Mouse (Mus musculus): ENCODE measurements at regions not wholly inside any gene's neighbourhood (a gene's known extent, or its start where the extent isn't known, plus 50 kb on each side); places are given as distances from the start of the nearest gene placed in this dataset.

GRCm38 (mm10) chr13:57286168-57286567, 390.4 kb upstream of the Trpc7 start:
- no peak for DNase-seq (ENCODE audit: extremely low spot score, low read depth, low spot score)

GRCm38 (mm10) chr13:57282816-57283215, 387.0 kb upstream of the Trpc7 start:
- DNase-seq (ENCODE audit: extremely low spot score, low read depth, low spot score), result no peak

- no peak for DNase-seq (ENCODE audit: extremely low spot score, low read depth, low spot score)
Observed at GRCm38 (mm10) chr13:57281941-57282710, 386.3 kb upstream of the Trpc7 start.

GRCm38 (mm10) chr13:57281504-57281903, 385.7 kb upstream of the Trpc7 start:
- peak; percentile 26 for DNase-seq (ENCODE audit: extremely low spot score, low read depth, low spot score)

GRCm38 (mm10) chr13:57278580-57278979, 382.8 kb upstream of the Trpc7 start:
- DNase-seq (ENCODE audit: extremely low spot score, low read depth, low spot score), result peak; percentile 44

DNA sequence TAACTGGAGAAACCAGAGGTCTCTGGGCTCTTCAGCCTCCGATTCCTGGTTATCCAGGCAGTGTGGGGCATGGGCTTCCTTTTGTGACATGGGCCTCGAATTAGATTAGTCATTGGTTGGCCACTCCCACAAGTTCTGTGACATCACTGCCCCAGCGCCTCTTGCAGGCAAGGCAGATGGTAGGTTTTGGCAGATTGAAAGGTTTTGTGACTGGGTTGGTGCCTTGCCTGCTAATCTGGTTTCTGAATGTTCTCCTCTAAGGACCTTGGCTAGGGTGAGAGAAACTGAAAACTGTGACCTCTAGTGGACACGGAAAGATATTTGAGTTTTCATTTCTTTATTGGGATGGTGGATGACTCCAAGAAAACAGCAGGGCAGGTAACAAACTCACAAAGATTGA, 381.3 kb upstream of the Trpc7 start:
- peak; percentile 20 for DNase-seq (ENCODE audit: extremely low spot score, low read depth, low spot score)

DNA sequence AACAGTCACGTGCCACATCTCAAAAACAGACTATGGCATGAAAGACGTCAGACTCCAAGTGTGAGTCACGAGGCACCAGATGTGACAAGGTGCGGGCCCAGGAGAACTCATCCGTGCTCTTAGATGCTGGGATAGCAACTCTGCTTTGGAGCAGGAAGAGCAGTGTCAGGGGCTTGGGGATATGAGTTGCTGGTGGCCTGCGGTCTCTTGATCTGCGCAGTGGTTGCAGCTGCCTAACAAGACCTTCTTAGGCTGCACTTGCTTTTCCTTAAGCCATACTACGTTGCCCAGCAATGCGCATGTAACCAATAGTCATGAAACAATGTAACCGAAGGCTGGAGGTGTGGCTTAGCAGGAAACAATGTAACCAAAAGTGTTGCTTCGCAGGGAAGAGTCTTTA, 380.1 kb upstream of the Trpc7 start:
- DNase-seq (ENCODE audit: extremely low spot score, low read depth, low spot score), result no peak

DNA sequence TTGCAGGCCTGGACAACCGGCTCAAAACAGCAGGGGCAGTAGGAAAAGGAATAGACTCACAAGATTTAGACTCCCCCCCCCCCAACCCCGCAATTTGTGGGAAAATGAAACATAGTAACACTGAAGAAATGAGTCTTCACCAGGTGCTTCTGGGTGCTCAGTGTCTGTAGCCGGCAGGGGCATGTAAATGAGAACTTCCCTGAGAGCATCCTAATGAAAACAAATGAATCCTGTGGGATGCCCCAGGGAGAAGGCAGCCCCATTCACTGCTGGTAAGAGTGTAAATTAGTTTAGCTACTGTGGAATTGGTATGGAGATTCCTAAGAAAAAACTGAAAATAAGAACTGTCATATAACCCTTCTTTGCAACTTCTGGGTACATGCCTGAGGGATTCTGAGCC, 377.8 kb upstream of the Trpc7 start:
- no peak for DNase-seq (ENCODE audit: extremely low spot score, low read depth, low spot score)

DNA sequence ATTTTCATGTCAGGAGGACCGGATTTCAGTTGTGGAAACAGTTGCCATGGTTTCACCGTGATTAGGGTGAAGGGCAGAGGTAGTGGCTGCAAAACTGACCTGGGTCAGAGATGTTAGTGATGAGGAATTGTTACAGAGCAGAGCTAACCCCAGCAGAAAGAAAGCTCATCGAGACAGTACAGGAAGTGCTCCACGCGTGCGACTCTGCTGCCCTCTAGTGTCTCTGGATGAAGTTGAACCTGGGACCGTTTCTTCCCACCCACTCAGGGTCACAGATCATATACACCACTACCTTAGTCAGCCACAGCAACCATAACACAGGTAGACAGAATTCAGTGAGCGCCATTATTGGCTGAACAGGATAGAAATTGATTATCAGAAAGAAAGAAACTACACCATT, 373.8 kb upstream of the Trpc7 start:
- DNase-seq (ENCODE audit: extremely low spot score, low read depth, low spot score), result peak; percentile 62

GRCm38 (mm10) chr13:57259920-57260319, 364.1 kb upstream of the Trpc7 start:
- peak; percentile 63 for DNase-seq (ENCODE audit: extremely low spot score, low read depth, low spot score)

GRCm38 (mm10) chr13:57259474-57259873, 363.7 kb upstream of the Trpc7 start:
- DNase-seq (ENCODE audit: extremely low spot score, low read depth, low spot score), result no peak

DNA sequence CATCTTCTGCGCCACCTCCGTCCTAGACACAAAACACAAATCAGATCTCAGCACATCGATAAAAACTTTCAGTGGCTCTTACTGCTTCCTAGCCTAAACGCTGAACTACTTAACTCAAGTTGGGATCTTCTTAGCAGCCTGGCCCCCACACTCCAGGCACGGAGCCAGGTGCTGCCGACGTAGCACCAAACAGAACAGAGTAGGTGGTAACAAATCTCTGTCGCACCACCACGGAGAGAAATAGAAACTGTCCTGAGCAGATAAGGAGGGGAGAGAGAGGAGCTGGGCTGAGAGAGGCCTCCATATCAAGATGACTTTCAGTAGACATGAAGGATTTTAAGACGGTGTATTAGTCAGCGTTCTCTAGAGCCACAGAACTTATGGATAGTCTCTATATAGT, 360.1 kb upstream of the Trpc7 start:
- DNase-seq (ENCODE audit: extremely low spot score, low read depth, low spot score), result no peak

GRCm38 (mm10) chr13:57249851-57250250, 354.1 kb upstream of the Trpc7 start:
- no peak for DNase-seq (ENCODE audit: extremely low spot score, low read depth, low spot score)

DNA sequence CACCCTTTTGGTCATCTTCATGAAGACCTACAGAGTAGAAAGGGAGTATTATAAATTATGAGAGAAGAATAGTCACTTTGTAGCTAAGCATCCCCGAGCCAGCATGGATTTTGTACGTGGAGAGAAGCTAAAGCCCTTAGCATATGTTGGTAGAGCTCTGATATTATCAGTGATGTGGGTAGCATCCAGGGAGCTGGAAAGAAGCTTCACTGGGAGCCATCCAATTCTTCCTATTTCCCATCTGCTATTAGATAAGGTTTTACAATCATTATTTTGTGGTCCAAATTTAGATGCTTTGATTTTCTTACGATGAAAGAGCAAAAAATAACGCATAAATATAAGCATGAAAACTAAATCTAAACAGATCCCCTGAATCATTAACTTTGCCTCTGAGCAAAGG, 353.6 kb upstream of the Trpc7 start:
- no peak for DNase-seq (ENCODE audit: extremely low spot score, low read depth, low spot score)

GRCm38 (mm10) chr13:57246238-57246963, 350.6 kb upstream of the Trpc7 start:
- DNase-seq (ENCODE audit: extremely low spot score, low read depth, low spot score), result no peak

GRCm38 (mm10) chr13:57236917-57237316, 341.1 kb upstream of the Trpc7 start:
- no peak for DNase-seq (ENCODE audit: extremely low spot score, low read depth, low spot score)

DNA sequence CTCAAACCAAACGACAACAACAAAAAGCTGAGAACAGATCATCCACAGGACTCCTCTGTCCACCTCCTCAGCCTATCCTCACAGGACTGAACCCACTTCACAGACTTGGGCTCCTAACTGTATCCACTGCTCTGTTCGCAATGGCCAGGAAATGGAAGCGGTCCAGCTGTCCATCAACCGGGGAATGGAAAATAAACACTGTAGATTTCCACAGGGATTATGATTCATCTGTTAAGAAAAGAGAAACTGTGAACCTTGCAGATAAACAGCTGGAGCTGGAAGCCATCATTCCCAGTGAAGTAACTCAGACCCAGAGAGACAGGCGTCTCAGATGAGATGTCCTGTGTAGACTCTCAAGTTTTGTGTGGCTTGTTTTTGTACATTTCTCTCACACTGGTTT, 340.4 kb upstream of the Trpc7 start:
- no peak for DNase-seq (ENCODE audit: extremely low spot score, low read depth, low spot score)

GRCm38 (mm10) chr13:57232906-57233305, 337.1 kb upstream of the Trpc7 start:
- DNase-seq (ENCODE audit: extremely low spot score, low read depth, low spot score), result no peak

DNA sequence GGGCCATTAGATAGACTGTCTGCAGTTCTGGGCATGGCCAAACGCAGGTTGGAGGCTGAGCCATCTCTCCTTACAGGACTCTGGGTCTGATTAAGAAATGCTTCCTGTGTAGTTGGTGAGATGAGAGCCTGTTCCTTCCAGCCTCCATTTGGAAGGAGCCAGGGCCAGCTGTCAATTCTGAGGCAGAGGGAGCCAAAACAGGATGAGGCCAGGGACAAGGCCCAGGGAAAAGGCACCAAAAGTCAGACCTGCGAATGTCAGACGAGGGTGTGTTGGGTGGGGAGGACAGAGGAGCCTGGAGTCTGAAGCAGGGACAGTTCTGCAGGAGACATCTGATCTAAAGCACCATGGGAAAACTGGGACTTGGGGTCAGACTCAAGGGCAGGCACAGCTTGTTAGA, 335.9 kb upstream of the Trpc7 start:
- DNase-seq (ENCODE audit: extremely low spot score, low read depth, low spot score), result no peak

DNA sequence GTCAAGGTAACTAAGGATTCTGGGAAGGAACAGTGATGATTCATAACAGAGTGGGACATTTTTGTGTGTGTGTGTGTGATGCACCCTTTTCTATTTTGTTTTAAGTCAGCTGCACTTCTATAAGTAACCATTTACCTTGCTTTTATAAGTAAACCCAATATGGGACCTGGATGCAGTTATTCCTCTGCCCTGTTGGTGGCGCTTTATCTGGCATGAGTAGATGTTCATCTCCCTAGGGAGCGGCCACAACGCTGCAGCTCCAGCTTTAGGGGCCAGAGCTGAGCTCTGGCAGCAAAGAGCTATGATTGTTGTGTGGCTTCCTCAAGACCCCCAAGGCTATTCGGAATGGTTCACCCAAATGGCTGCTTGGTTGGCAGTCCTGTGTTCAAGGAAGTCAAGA, 334.5 kb upstream of the Trpc7 start:
- DNase-seq (ENCODE audit: extremely low spot score, low read depth, low spot score), result no peak

DNA sequence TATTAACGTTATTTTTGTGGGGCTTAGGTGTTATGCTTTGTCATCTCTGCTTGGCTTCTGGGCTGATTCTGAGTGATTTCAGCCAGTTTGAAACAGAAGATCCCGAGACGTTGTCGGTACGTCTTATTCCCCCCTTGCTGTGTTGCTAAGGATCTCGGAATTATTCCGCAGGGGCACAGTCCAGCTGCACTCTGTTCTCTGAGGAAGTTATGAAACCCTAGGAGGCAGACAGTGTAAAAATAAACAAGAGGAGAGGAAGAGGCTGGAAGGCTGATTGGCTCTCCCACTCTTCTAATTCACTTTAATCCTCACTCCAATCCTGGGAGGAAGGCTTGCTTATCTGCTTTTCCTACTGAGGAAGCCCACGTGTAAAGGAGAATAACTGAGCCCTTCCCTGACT, 325.3 kb upstream of the Trpc7 start:
- DNase-seq (ENCODE audit: extremely low spot score, low read depth, low spot score), result no peak

GRCm38 (mm10) chr13:57216161-57216560, 320.4 kb upstream of the Trpc7 start:
- no peak for DNase-seq (ENCODE audit: extremely low spot score, low read depth, low spot score)

DNA sequence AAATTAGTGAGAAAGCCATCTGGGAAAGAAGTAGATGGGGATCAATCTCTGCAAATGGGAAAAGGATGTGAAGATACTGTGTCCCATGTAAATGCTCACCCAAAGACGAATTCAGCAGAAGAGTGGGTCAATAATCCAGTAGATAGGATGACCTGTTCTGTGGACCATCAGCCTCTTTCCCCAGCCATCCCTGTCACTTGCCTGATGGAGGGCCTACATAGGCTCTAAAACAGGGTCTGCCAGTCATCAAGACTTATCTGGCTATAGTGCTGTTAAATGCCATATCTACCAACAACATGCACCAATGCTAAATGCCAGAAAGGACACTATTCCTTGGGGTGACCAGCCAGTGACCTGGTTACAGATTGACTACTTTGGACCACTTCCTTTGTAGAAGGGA, 316.5 kb upstream of the Trpc7 start:
- DNase-seq (ENCODE audit: extremely low spot score, low read depth, low spot score), result no peak

All from hindlimb bud, embryonic 11.5 days (tissue).